12 mouse cellular contexts compared by ENCODE assay signal in the genomic region with DNA sequence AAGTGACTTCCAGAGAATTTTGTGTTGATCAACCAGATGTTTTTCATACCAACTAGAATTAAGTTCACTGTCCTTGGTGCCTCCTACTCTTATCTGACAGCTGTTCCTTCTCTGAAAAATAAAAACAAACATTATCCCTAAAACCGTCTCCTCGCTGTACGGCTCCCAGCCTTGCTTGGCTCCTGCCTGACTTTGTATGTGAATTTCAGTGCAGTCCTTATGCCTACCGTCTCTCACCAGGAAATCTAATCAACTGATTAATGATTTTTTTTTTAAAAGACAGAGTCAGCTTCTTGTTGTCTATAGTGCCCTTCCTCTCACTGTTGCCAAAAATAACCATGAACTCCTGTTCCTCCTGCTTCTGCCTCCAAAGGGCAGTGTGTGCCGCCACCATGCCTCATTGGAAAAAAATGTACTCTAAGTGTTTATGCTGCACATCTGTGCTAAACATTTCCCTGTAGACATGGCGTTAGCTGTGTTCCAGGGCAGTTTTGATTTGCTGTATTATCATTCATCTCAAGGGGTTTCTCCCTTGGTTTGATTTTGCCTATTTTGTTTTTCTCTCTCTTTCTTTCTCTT. TPM values are rescaled to one million over a fixed set of nuclear protein-coding genes. Genes with fewer than 3 reads are reported as not detected.
A peak's percentile ranks its signal among the peaks of the same experiment; 100 is the strongest.
DNase-seq lines count a peak whose midpoint lies in the region; ATAC-seq and TF ChIP-seq lines count a peak whose summit lies in the region.
"Had no signal": no experiment of that assay in that cellular context is flagged by ENCODE, and none has a peak within 500 bp of the region (broad histone marks: within the 10 kb centered on the region; RNA-seq: fewer than 3 reads in every experiment).

No protein-coding gene starts in this region.

- TF ChIP-seq CTCF in C2C12 (IDR thresholded peaks at IDR 0.05; ENCODE audit: control insufficient read depth, insufficient read depth, insufficient read length), result no peak
- TF ChIP-seq CTCF in embryonic fibroblast, embryonic 13.5 days (IDR thresholded peaks at IDR 0.05; ENCODE audit: borderline replicate concordance, insufficient read depth, low read length), result no peak
- no peak for TF ChIP-seq CTCF in thymus, adult 2 months (IDR thresholded peaks at IDR 0.05; ENCODE audit: borderline replicate concordance, control insufficient read depth, extremely low read depth, insufficient read depth, low read length, poor library complexity)

- no peak for TF ChIP-seq POLR2A in embryonic fibroblast, embryonic 13.5 days (IDR thresholded peaks at IDR 0.05; ENCODE audit: low read depth, low read length)
- TF ChIP-seq POLR2A in thymus, adult 2 months (IDR thresholded peaks at IDR 0.05; ENCODE audit: control insufficient read depth, extremely low read depth, insufficient read depth, low read length, poor library complexity), result no peak

- H3K36me3 ChIP-seq in intestine, embryonic 14.5 days (ENCODE audit: control insufficient read depth, insufficient read depth, low read length), result peaks cover 9% of the 10 kb centered on the region; the same call in 1 of the 2 replicates
- H3K36me3 ChIP-seq in intestine, embryonic 16.5 days (ENCODE audit: control insufficient read depth, insufficient read depth, low read length), result peaks cover 5% of the 10 kb centered on the region
- H3K36me3 ChIP-seq in C2C12 (ENCODE audit: control insufficient read depth, insufficient read depth), result peaks cover 5% of the 10 kb centered on the region
- no peaks in the 10 kb centered on the region for H3K36me3 ChIP-seq in thymus, adult 2 months (ENCODE audit: control insufficient read depth, insufficient read depth, low read length)

- no peaks in the 10 kb centered on the region for H3K27me3 ChIP-seq in intestine, embryonic 14.5 days (replicated peaks; ENCODE audit: control insufficient read depth, insufficient read depth, low read length)
- no peaks in the 10 kb centered on the region for H3K27me3 ChIP-seq in intestine, embryonic 16.5 days (replicated peaks; ENCODE audit: control insufficient read depth, insufficient read depth, low read length)
- no peaks in the 10 kb centered on the region for H3K27me3 ChIP-seq in C2C12 (ENCODE audit: control insufficient read depth, insufficient read depth, insufficient read length)
- H3K27me3 ChIP-seq in thymus, adult 2 months (ENCODE audit: control insufficient read depth, insufficient read depth, low read length), result no peaks in the 10 kb centered on the region

- no peak overlapping the region for H3K4me3 ChIP-seq in intestine, embryonic 14.5 days (ENCODE audit: low read depth, low read length)
- no peak overlapping the region for H3K4me3 ChIP-seq in intestine, embryonic 16.5 days (ENCODE audit: low read length)
- no peak overlapping the region for H3K4me3 ChIP-seq in C2C12 (ENCODE audit: insufficient read depth, poor library complexity, severe bottlenecking)
- no peak overlapping the region for H3K4me3 ChIP-seq in embryonic fibroblast, embryonic 13.5 days (ENCODE audit: insufficient read depth, low read length)
- H3K4me3 ChIP-seq in thymus, adult 2 months (ENCODE audit: control insufficient read depth, insufficient read depth, low read length), result no peak overlapping the region
- H3K4me3 ChIP-seq: megakaryocyte, embryonic 14.5 days had no signal

- ATAC-seq in intestine, embryonic 14.5 days (replicated peaks; ENCODE audit: low FRiP score, low TSS enrichment, low read depth), result no peak
- no peak for ATAC-seq in intestine, embryonic 16.5 days
- ATAC-seq: hindbrain, embryonic 16.5 days had no signal

- H3K4me1 ChIP-seq in intestine, embryonic 14.5 days (replicated peaks; ENCODE audit: control insufficient read depth, insufficient read depth, low read length), result peaks cover 4% of the 10 kb centered on the region
- 0 out of 2 replicates have a peak, but pooled peaks cover 5% of the 10 kb centered on the region for H3K4me1 ChIP-seq in intestine, embryonic 16.5 days (ENCODE audit: control insufficient read depth, insufficient read depth, low read length)
- H3K4me1 ChIP-seq in embryonic fibroblast, embryonic 13.5 days (ENCODE audit: control insufficient read depth, insufficient read depth, low read length), result peaks cover 16% of the 10 kb centered on the region; the same call in 1 of the 2 replicates
- H3K4me1 ChIP-seq in thymus, adult 2 months (replicated peaks; ENCODE audit: control insufficient read depth, insufficient read depth, low read length), result no peaks in the 10 kb centered on the region

- no peaks in the 10 kb centered on the region for H3K79me3 ChIP-seq in C2C12 (ENCODE audit: low read depth)

- H3K4me2 ChIP-seq in intestine, embryonic 14.5 days (ENCODE audit: low read length), result peak overlapping the region; percentile 7; the same call in 1 of the 2 replicates
- H3K4me2 ChIP-seq in intestine, embryonic 16.5 days (ENCODE audit: low read depth, low read length), result no peak overlapping the region

- H3K27ac ChIP-seq in intestine, embryonic 14.5 days (ENCODE audit: low read depth), result peak overlapping the region; percentile 62
- H3K27ac ChIP-seq in intestine, embryonic 16.5 days (ENCODE audit: low read length), result no peak overlapping the region
- H3K27ac ChIP-seq in embryonic fibroblast, embryonic 13.5 days (ENCODE audit: insufficient read depth, low read length), result peak overlapping the region; percentile 3; the same call in 1 of the 2 replicates
- no peak overlapping the region for H3K27ac ChIP-seq in thymus, adult 2 months (ENCODE audit: control insufficient read depth, insufficient read depth, low read length)

- no peaks in the 10 kb centered on the region for H3K79me2 ChIP-seq in C2C12 (ENCODE audit: control insufficient read depth, insufficient read depth)

- 32% methylated on average over 6 of the region's 6 CpGs for WGBS in intestine, embryonic 14.5 days
- 42% methylated on average over 6 of the region's 6 CpGs for WGBS in intestine, embryonic 16.5 days
- 92% methylated on average over 6 of the region's 6 CpGs for WGBS in thymus, adult 2 months

- no peak overlapping the region for H3ac ChIP-seq in C2C12 (ENCODE audit: control insufficient read depth, insufficient read length, low read depth)

- H3K9ac ChIP-seq in intestine, embryonic 14.5 days (ENCODE audit: low read length), result no peak overlapping the region
- no peak overlapping the region for H3K9ac ChIP-seq in intestine, embryonic 16.5 days (ENCODE audit: low read depth, low read length)

- no peaks in the 10 kb centered on the region for H3K9me3 ChIP-seq in intestine, embryonic 14.5 days (ENCODE audit: control insufficient read depth, low read length)
- H3K9me3 ChIP-seq in intestine, embryonic 16.5 days (ENCODE audit: control insufficient read depth, low read length), result no peaks in the 10 kb centered on the region
- H3K9me3 ChIP-seq: megakaryocyte, embryonic 14.5 days had no signal

- DNase-seq in intestine, embryonic 14.5 days (ENCODE audit: low spot score), result no peak
- peak; percentile 26 for DNase-seq in kidney, postnatal 10 days
- no peak for DNase-seq in c-Kit-positive CD71-positive TER-119-positive erythroid progenitor cells, embryonic 14.5 days (ENCODE audit: low spot score)
- DNase-seq in thymus, adult 2 months, result no peak
- DNase-seq in testis, postnatal 14 days (ENCODE audit: low spot score), result no peak
- DNase-seq: cerebellum, postnatal 25 days; retina, postnatal 1 day had no signal

TF ChIP-seq in C2C12, 6 proteins besides CTCF, POLR2A, EP300 and RAD21:
- TF ChIP-seq MYOD1 (IDR thresholded peaks at IDR 0.05; ENCODE audit: control insufficient read depth, insufficient read length, low read depth) (peak; percentile 54), MAX (IDR thresholded peaks at IDR 0.05) (no peak), MYOG (IDR thresholded peaks at IDR 0.05; ENCODE audit: control insufficient read depth, extremely low read depth, insufficient read length) (no peak), CEBPB (IDR thresholded peaks at IDR 0.05; ENCODE audit: low read depth) (no peak)

RNA-seq across cellular contexts. Expression of gene Mertk, which starts 54.6 kb away (rescaled TPM):
- 6.7 and 7.0 TPM in 2 replicates for polyA plus RNA-seq in intestine, embryonic 14.5 days (2014; fragmentation: Nextera tagmentation; extraction: Ambion mirVana)
- polyA plus RNA-seq in intestine, embryonic 16.5 days (2015; fragmentation: Nextera tagmentation; extraction: Ambion mirVana), result 13.5 and 15.0 TPM in 2 replicates
- polyA plus RNA-seq in C2C12 (2012; fragmentation: generic; extraction: Trizol), result 4.0 TPM
- 7.3 and 9.3 TPM in 2 replicates for polyA plus RNA-seq in embryonic fibroblast, embryonic 13.5 days (2011; ENCODE audit: insufficient read length, low read depth, missing spikeins)
- 3.0 and 3.3 TPM in 2 replicates for polyA plus RNA-seq in thymus, adult 2 months (2012; rRNA removed)

Comparison
In these comparisons a context has a peak if more than half of its experiments do, and no peak if none do; other contexts are left out.
1. H3K27ac ChIP-seq: peak in intestine, embryonic 14.5 days (single experiment) and embryonic fibroblast, embryonic 13.5 days (single experiment); none in intestine, embryonic 16.5 days (single experiment) and thymus, adult 2 months (single experiment).